Mouse (Mus musculus): ENCODE measurements around the gene Ehbp1.

Gene Ehbp1

DNA sequence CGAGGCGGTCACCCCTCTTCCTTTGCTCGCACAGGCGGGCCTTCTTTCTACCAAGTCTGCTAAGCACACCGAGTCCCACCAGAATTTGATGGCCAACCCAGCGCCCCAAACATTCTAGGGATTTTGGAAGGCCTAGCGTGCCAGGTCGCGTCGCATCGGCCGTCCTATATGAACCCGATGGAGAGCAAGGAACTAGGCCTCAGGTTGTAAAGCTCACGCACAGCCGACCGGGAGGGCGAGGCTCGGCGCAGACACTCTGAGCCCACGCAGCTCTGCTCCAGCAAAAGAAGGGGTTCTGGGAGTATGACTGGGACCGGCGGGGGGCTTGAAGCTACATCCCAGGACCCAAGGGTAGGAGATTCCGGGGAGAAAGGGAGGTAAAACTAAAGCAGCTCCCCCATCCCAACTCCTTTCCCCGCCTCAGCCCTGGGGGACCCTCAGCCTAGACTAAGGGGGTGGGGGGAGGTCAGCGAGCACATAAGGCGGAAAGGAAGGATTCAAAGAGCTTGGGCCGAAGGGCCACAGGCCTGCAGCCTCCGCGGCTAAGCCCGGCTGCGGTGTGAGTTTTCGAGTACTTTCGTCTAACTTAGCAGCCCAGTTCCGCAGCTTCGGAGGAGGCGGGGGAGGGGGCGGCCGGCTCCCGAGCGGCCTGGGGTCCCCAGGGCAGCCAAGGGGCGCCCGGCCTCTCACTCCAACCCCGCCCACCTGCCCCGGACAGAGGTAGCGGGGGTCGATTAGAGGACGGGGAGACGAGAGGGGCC is 341.6 kb downstream of the Ehbp1 start:
- peak in 1 of 2 experiments; percentile 15 for DNase-seq

DNA sequence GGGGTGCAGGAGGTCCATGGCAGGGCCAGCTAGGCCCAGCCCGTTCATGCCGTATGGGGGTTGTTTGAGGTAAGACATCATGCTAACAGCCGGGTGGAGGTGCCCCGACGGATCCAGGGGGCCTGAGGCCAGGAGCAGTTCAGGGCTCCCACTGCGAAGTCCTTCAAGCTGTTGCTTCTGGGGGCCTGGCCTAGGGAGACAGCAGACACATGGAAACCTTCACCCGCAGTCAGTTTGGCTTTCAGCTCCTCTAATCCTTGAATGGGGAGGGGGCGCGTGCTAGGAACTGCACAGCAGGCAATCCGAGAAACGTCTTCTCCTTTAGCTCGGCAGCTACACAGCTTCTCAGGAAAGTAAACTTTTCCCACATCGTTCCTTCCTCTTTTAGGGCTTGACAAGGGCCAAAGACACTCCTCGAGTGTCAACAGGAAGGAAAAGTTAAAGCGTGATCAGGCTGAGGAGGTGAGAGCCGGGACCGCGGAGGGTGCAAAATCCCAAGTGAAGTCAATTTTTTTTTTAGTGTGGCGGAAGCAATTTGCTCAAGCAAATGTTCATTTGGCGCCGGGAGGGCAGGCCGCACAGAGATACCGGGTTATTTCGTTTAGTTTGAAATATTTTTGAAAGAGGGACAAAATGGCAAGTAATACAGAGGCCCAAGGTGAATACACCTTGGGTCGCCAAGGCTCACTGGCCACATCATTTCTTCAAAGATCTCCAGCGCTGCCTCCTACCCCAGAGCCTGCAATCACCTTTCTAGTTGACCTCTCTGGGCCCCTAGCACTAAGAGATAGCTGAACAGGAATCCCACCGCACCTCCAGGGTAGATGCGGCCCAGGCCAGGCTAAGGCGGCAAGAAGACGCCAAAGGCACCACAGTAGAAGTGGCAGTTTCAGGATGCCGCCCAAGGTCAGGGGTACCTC is 342.4 kb downstream of the Ehbp1 start:
- peak in 1 of 2 experiments; percentile 9 for DNase-seq

DNA sequence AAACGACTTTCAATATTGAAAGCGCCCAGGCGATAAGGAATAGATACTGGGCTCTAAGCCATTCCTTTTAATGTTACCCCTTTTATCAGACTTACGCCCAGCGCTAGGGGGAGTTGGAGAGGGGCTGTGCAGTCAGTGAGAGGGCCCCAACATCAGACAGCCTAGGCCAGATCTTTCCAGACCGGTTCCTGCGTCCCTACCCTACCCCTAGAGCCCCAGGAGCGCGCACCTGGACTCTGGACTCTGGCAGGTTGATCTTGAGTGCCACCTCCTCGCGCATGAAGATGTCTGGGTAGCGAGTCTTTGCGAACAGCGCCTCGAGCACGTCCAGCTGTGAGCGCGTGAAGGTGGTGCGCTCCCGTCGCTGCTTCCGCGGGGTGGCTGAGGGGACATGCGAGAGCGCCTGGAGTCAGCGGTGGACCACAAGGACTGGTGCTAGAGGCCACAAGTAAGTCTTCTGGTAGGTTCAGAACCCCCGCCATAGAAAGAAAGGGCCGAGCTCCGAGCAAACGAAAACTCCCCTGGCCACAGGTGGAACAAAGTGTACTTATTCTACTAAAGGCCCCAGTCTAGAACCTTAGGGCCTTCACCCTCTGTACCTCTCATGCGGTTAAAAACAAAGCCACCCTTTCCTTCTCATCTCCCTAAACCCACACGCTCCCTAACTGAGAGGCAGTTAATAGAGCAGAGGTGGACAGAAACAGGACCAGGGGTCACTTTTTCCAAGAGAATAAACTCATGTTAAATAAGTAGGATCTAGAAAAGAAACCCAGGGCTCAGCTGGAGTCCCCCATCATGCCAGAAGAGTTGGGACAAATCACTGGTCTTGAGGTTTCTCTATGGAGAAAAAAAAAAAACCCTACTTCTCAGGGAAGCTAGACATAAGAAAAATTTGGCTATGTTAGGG is 343.7 kb downstream of the Ehbp1 start:
- DNase-seq: peak; percentile 44 to 62

DNA sequence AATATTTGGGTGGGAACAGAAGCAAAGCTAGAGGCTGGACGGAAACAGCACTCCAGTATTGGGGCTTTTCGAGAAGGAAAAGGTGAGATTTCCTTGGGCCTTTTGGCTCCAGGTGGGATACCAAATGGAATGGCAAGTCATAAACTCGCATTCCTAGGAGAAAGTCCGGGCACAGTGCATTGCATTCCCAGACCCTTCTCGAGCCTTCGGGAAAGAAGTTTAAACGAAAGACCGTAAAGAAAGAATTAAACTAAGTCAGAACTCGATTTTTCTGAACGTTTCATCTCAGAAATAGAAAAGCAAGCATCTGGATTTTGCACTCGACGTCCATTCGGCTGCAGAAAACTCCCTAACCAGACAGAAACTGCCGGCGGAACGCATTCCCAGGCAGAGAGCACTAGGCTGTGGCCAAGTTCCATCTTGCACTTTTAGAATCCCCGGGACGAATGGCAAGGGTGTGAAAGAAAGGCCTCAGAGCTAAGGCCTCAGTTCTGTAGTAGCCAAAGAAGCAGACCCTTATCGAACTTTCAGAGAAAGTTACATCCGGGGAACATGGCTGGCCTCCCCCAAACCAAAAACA is 344.4 kb downstream of the Ehbp1 start:
- peak in 1 of 2 experiments; percentile 21 for DNase-seq

DNA sequence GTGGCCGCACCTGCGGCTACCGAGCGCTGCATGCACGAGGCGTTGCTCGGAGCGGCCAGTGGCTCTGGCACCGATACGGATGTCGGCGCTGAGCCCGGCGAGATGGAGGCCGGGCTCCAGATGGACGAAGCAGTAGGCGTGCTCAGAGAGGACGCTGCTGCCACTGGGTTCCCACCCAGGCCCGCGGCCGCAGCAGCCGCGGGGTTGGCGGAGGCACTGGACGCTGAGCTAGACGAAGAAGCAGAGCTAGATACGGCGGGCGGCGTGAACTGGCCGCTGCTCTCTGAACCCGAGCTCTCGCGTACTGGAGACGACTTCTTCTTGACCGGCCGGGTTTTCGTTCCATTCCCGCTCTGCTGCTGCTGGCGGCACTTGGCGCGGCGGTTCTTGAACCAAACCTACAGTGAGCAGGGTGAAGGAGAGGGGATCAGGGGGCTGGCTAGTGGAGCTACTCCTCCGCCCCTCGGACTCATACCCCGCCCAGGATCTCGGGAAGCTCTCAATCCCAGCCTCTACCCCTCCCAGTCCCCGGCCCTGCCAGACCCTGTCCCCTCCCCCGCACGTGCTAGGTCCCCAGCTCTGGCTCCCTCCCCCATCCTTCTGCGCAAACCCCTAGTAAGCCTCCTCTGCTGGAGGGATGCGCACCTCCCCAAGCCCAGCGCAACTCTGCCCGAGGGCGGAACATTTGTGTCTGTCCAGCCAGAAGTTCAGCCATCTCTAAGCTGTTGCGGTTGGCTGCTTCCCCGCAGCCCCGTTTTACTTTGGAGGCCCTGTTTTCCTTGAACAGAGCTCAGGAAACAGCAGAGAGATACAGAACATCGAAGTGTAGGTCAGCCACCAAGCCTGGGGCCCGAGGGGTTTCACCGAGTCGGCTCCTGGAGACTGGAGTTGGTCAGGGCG is 345.2 kb downstream of the Ehbp1 start:
- peak in 1 of 2 experiments; percentile 39 for DNase-seq

DNA sequence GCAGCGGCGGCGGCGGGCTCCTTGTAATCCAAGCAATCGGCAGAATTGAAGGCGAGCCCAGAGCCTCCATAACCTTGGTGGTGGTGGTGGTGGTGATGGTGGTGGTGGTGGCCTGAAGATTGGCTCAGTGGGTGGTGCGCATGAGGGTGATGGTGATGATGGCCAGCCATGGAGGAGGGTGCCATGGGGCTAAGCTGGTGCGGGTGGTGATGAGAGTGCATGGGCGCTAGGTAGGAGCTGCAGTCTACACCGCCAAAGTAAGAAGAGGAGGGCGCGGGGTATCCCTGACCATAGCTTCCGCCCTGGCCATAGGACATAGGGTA is 345.8 kb downstream of the Ehbp1 start:
- peak in 1 of 2 experiments; percentile 13 for DNase-seq

DNA sequence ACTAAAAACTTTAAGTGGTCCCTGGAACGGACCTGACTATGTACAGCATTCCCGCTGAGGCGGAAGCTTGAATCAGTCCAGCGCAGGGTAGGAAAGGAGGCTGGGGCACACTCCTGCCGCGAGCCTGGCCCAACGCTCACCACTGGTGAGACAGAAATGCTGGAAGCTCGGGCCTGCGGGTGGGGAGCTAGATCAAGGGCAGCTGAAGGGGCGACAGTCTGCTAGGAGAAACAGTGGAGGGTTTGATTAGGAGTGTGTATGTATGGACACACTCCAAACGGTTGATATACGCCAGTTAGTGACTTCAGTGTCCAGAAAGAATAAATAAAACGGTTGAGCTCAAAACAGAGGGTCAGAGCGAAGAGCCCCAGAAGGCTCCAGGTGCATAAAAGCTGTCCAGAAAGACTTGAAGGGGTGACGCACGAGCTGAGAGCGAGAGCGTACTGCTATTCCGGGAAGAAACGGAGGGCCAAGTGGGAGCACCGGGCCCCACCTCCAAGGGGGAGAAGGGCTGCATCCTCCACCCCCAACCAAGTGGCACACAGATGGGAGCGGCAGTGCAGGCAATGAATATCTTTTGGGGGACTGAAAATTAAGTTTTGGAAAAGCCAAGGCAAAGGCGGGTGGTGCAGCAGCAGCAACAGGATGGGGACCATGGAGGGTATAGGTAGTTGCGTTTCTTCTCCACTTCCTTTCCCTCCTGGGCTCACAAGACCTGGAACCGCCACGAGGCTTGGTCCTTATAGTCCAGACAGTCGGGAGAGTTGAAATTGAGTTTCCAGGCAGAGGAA is 346.4 kb downstream of the Ehbp1 start:
- peak in 1 of 2 experiments; percentile 15 for DNase-seq

DNA sequence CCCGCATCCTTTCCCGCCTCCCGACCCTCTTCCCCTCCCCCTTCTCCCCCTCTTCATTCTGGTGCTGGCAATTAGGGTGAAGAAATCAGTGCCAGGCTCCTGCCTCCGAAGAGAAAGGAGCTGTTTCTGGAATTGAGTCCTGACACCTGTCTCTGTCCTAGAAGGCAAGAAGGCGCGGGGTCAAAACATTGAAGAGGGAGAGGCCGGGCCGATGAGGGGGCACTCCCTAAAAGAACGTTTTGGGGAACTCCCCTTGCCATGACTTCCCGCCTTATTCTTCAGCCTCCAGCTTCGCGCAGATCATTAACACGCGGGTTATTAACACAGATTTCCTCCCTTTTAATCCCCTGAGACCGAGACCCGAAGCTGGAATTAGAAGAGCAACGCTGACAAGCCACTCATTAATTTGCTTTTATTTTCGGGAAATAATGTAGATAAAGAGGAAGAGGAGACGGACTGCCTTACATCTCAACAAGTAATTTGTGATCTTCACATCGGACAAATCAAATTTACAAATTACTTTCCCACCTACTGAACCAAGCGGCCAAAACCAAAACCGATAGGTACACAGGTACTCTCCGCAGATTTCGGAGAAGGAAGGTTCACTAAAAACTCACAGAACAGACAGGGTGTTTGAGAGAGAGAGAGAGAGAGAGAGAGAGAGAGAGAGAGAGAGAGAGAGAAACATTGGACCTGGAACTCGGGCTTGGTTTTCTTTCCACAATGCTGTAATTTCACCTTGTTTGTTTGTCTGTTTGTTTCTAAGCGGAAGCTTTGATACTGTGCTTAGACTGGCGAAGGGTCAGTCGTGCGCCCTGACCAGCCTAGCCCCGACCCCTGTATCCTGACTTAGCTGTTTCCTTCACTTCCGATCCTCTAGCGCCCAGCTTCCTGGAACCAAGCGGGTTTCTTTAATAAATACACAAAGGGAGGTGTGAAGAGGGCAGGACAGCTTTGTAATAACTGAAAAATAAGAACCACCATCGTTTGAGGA is 347.4 kb downstream of the Ehbp1 start:
- peak in 1 of 2 experiments; percentile 20 for DNase-seq

DNA sequence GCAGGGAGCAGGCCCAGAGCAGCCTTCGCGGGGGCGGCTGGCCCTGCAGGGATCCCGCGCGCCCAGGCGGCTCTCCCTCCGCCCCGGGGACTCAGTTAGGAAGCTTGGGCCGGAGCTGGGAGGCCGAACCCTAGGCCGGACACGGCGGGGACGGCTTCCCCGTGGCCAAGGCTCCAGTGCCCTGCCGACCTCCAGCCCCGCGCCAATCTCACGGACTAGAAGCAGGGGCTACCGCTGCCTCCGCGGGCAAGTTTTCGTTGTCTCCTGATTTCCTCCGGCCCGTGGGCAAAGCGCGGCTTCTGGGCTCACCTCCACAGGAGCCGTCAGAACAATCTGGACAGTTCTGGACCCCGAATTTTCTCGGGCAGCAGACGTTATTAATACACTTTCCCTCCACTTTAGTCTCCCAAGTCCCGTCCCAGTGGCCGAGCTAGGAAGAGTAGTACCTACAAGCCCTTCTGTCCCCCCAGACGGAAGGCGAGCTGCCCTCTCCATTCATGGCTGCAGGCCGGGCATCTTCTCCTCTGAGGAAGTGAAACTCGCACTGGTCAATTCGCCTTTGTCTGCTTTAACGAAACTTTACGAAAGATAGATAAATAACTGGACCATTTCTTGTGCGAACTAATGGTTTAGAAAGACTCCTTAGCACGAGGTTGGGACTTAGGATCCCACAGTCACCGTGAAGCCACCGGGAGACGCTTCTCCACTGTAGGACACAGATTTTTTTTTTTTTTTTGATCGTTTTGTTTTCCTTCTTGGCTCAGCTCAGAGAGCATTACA is 348.3 kb downstream of the Ehbp1 start:
- DNase-seq: peak in 1 of 2 experiments; percentile 53

DNA sequence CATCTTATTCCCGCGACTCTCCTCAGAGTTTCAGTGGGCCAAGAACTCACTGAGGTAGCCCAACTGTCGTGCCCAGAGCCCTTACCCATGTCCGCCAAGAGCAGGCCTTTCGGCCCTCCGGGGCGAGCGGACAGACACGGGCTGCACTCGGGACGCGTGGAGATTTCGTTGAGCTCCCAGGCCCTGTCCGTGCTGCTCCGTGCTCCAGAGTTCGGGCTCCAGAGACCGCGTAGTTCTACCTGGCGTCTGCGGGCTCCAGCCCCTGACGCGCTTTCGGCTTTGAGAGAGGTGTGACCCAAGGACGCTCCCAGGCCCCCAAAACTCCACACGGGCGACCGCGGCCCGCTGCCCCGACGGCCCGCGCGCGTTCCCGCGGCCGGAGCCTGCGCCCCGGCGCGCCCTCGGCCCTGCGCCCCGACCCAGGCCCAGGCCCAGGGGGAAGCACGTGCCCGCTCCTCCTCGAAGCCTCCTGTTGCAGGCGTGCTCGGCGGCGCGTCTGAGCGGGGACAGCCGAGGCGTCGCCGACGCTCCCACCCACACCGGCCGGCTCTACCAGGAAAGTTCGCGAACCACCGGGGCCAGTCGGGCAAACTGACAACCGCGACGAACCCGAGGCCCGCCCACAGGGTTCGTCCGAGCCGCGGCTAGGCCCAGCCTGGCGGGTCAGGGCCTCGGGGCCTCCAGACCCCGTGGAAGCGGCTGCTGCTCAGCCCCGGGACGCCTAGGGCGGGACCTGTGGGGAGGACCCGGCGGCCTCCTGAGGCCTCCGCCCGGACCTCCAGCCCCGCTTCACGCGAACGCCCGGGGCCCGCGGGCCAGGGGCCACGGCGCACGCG is 349.1 kb downstream of the Ehbp1 start:
- DNase-seq: peak in 1 of 2 experiments; percentile 15

DNA sequence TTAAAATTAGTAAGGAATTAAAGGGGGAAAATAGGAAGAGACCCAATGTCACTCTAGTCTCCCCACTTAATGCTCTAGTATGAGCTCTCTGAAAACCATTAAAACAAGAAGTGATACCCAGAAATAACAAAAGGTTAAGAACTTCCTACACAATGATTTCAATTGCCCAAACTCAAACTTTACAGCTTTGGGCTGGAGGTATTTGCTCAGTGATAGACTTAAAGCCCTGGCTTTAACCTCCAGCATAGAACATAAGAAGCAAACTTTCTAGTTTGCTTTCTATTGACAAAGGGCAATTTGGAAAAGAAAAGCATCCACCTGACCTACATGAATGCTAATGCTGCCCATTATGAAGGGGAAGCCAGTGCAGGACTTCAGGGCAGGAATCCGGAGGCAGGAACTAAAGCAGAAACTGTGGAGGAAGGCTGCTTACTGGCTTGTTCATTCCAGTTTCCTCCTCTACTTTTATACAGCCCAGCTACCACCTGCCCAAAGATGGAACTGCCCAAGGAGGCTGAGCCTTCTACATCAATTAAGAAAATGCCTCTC is 353.6 kb downstream of the Ehbp1 start:
- DNase-seq: no peak

DNA sequence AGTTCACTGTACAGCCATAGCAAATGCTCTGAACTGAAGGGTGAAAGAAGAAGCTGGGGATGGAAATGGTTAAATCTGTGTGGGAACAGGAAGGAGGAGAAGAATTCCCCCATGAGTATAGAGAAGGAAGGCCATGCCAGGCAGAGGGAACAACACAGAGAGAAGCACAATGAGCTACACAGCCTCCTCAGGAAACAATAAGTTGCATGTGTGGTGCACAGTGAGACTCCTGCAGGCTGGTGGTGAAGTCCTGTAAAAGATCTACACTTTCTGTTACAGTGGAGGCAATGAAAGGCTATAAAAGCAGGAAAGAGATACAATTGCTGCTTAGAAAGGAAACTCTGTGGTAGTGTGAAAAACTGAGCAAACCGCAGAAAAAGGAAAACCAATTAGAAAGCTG is 357.0 kb downstream of the Ehbp1 start:
- DNase-seq: no peak

DNA sequence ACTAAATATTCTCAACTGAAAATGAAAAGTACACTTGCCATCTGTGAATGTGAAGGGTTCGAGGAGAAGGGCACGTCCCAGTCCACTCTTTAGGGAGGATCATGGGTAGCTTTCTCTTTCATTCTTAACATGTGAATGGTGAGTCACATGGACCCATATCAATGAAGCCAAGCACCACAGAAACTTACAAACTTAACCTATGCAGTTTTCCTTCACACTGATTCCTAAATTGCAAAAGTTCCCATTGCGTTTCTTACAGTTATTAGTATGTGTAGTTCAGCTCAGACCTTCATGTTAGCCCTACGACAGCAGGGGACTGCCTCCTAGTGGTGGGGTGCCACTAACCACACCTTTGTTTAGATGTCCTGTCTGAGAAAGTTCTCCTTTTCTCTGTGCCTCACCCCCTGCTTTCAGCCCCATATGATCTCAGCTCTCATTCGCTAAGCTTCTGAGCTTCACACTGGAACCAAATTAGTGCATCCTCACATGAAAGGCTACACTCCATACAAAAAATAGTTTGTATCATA is 368.0 kb downstream of the Ehbp1 start:
- DNase-seq: peak in 1 of 2 experiments; percentile 18

DNA sequence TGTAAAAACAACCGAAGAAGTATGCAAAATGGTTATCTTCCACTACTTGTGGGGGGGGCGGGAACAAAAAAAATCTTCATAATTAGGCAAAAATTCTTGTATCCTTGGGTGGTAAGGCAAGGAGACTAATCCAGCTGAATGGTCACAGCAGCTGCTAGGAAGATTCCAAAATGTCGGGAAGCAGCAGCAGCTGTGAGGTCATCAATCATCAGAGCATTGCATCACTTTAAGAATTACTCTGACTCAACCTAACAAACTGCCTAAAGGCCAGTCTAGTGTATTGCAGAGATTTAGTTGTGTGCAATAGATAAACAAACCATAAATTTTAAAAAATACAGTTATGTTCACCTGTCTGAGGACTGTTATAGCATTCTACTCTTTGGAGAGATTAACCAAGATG is 368.5 kb downstream of the Ehbp1 start:
- DNase-seq: no peak

DNA sequence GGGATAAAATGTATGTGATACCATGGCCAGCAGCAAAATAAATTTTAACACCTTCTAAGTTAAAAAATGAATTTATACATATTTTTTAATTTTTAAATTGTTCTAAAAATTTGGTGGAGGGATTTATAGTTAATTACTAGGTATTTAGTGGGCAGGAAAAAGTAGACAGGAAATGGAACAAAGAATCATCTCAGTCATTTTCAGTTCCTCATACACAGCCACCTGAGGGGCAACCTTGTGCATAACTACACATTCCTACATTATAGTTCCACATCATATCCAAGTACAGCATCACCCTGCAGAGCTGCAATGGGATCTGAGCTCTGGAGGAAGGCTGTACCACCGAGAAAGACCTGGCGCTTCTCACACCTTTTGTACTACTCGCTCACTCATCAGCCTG is 373.2 kb downstream of the Ehbp1 start:
- DNase-seq: no peak
